Mouse (Mus musculus): ENCODE measurements around the gene Sumo3. TPM values are rescaled to one million over a fixed set of nuclear protein-coding genes. Genes with fewer than 3 reads are reported as not detected.

Sumo3 gene
- polyA plus RNA-seq, 1 experiment from 2014 or later, result 350 TPM

DNA sequence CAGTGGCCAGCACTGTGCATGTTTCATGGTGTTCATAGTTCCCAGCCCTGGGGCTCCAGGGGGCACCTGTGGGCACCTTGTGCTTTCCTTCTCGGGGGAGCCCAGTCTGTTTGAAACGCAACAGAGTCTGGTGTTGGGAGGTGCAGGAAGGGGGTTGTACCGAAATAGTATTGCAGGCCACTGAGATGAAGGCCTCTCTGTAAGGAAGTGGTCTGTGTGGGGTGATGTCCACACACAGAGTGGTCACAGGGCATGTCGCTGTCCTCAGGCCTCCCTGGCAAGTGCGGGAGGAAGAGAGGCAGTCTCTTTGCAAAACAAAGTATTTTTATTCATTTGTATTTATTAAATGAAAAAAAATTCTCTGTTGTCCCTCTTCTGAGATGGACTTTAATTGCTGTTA is 39.7 kb downstream of the Sumo3 start:
- no peak overlapping the region for H3K9ac ChIP-seq (ENCODE audit: low read depth, low read length)
- WGBS, result 90% methylated on average over 5 of the region's 5 CpGs
- H3K4me2 ChIP-seq (ENCODE audit: low read length), result no peak overlapping the region
- peaks cover 24% of the 10 kb centered on the region for H3K36me3 ChIP-seq (ENCODE audit: control insufficient read depth, insufficient read depth, low read length)
- no peaks in the 10 kb centered on the region for H3K4me1 ChIP-seq (ENCODE audit: control insufficient read depth, insufficient read depth, low read length)
- no peak overlapping the region for H3K27ac ChIP-seq (ENCODE audit: low read length)
- no peaks in the 10 kb centered on the region for H3K27me3 ChIP-seq (ENCODE audit: control insufficient read depth, insufficient read depth, low read depth, low read length)
- H3K9me3 ChIP-seq (replicated peaks; ENCODE audit: control insufficient read depth, low read length, poor library complexity, severe bottlenecking), result no peaks in the 10 kb centered on the region
- no peak for ATAC-seq
- no peak overlapping the region for H3K4me3 ChIP-seq (ENCODE audit: low read depth, low read length)

- Histone ChIP-seq H3K4me1 (ENCODE audit: control insufficient read depth, insufficient read depth, low read length) (no peaks in the 10 kb centered on the region), H3K9me3 (replicated peaks; ENCODE audit: control insufficient read depth, low read length, poor library complexity, severe bottlenecking) (no peaks in the 10 kb centered on the region), H3K4me3 (ENCODE audit: low read depth, low read length) (no peak overlapping the region), H3K4me2 (ENCODE audit: low read length) (no peak overlapping the region), H3K9ac (ENCODE audit: low read depth, low read length) (no peak overlapping the region), H3K27me3 (ENCODE audit: control insufficient read depth, insufficient read depth, low read depth, low read length) (no peaks in the 10 kb centered on the region), H3K36me3 (ENCODE audit: control insufficient read depth, insufficient read depth, low read length) (peaks cover 14% of the 10 kb centered on the region), H3K27ac (ENCODE audit: low read length) (no peak overlapping the region)
- 88% methylated on average over 1 of the region's 1 CpGs for WGBS
- no peak for ATAC-seq
These were observed 41.6 kb downstream of the Sumo3 start for GRCm38 (mm10) chr10:77647461-77647860.

- H3K4me1 ChIP-seq (ENCODE audit: control insufficient read depth, insufficient read depth, low read length), result no peaks in the 10 kb centered on the region
- peaks cover 14% of the 10 kb centered on the region for H3K36me3 ChIP-seq (ENCODE audit: control insufficient read depth, insufficient read depth, low read length)
- H3K9me3 ChIP-seq (replicated peaks; ENCODE audit: control insufficient read depth, low read length, poor library complexity, severe bottlenecking), result no peaks in the 10 kb centered on the region
- H3K9ac ChIP-seq (ENCODE audit: low read depth, low read length), result no peak overlapping the region
- no peak for ATAC-seq
- 82% methylated on average over 8 of the region's 8 CpGs for WGBS
- no peaks in the 10 kb centered on the region for H3K27me3 ChIP-seq (ENCODE audit: control insufficient read depth, insufficient read depth, low read depth, low read length)
- H3K4me2 ChIP-seq (ENCODE audit: low read length), result no peak overlapping the region
- no peak overlapping the region for H3K27ac ChIP-seq (ENCODE audit: low read length)
- H3K4me3 ChIP-seq (ENCODE audit: low read depth, low read length), result no peak overlapping the region
These were observed 42.0 kb downstream of the Sumo3 start for GRCm38 (mm10) chr10:77647901-77648300.

GRCm38 (mm10) chr10:77652046-77652445 is 46.1 kb downstream of the Sumo3 start:
- no peak overlapping the region for H3K4me2 ChIP-seq (ENCODE audit: low read length)
- 86% methylated on average over 9 of the region's 9 CpGs for WGBS
- no peaks in the 10 kb centered on the region for H3K9me3 ChIP-seq (replicated peaks; ENCODE audit: control insufficient read depth, low read length, poor library complexity, severe bottlenecking)
- no peak overlapping the region for H3K9ac ChIP-seq (ENCODE audit: low read depth, low read length)
- no peaks in the 10 kb centered on the region for H3K4me1 ChIP-seq (ENCODE audit: control insufficient read depth, insufficient read depth, low read length)
- H3K27ac ChIP-seq (ENCODE audit: low read length), result no peak overlapping the region
- H3K36me3 ChIP-seq (ENCODE audit: control insufficient read depth, insufficient read depth, low read length), result no peaks in the 10 kb centered on the region
- no peak overlapping the region for H3K4me3 ChIP-seq (ENCODE audit: low read depth, low read length)
- no peaks in the 10 kb centered on the region for H3K27me3 ChIP-seq (ENCODE audit: control insufficient read depth, insufficient read depth, low read depth, low read length)
- no peak for ATAC-seq

DNA sequence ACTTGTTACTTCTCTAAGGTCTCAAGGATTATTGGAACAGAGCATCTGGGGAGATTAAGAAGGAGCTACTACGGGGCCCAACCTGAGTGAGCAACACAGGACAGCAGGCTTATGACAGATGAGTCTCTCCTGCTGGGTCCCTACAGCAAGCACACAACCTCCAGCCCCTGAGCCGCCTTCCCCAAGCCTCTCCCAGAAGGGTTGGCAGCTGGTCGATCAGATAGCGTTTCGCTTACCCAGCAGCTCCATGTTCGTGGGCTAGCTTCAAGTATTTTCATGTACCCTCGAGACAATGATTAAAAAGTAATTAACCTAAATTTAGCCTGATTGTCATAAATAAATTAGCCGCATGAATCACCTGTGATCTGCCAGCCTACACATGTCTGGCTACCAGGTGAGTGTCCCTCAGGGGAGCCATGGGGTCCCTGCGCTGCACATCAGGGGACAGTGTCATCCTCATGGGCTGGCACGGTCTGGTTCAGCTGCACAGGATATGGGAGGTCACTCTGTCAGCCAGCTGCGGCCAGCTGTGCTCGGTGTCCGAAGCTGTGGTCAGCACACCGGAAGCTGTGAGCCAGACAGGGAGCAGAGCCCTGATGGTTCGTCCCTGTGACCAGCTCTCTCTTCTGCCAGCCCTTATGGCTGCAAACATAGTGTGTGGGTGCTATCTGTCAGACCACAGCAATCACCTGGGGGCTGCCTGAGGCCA is 52.5 kb downstream of the Sumo3 start:
- Histone ChIP-seq H3K4me2 (ENCODE audit: low read length) (no peak overlapping the region), H3K4me1 (ENCODE audit: control insufficient read depth, insufficient read depth, low read length) (no peaks in the 10 kb centered on the region), H3K27ac (ENCODE audit: low read length) (no peak overlapping the region), H3K27me3 (ENCODE audit: control insufficient read depth, insufficient read depth, low read depth, low read length) (no peaks in the 10 kb centered on the region), H3K36me3 (ENCODE audit: control insufficient read depth, insufficient read depth, low read length) (no peaks in the 10 kb centered on the region), H3K4me3 (ENCODE audit: low read depth, low read length) (no peak overlapping the region), H3K9ac (ENCODE audit: low read depth, low read length) (no peak overlapping the region), H3K9me3 (replicated peaks; ENCODE audit: control insufficient read depth, low read length, poor library complexity, severe bottlenecking) (no peaks in the 10 kb centered on the region)
- WGBS, result 75% methylated on average over 15 of the region's 15 CpGs
- ATAC-seq, result no peak

DNA sequence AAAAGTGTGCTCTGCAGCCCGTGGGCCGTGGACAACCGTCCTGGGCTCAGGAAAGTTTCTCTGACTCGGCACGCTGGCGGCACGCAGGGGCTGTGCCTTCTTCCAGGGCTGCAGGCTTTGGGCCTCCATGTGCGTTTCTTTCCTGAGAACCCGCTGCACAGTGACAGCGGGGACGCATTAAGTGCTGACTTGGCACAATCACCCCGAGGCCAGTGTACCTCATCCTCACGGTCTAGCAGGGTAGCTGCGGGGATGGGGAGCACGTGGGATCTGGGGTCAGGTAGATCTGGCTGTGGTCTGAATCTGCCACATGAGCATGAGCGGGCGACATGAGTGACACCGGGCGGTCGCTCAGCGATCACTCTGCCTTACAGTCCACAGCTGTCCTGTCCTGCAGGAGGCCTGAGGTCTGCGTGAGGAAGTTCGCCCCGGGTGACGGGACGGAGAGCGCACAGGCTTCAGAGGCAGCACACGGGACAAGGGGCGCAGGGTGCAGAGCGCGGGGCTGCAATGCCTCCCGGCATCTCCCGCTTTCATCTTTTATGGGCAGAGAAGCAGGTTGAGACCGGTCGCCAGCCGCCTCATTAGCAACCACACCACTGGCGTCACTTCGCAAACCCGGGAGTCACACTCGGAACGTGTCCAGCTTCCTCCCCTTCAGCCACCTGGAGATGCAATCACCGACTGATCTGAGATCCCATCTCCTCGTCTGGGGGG is 58.2 kb downstream of the Sumo3 start:
- no peaks in the 10 kb centered on the region for H3K9me3 ChIP-seq (replicated peaks; ENCODE audit: control insufficient read depth, low read length, poor library complexity, severe bottlenecking)
- no peak overlapping the region for H3K4me2 ChIP-seq (ENCODE audit: low read length)
- no peak for ATAC-seq
- no peak overlapping the region for H3K4me3 ChIP-seq (ENCODE audit: low read depth, low read length)
- WGBS, result 61% methylated on average over 43 of the region's 43 CpGs
- H3K4me1 ChIP-seq (ENCODE audit: control insufficient read depth, insufficient read depth, low read length), result no peaks in the 10 kb centered on the region
- H3K9ac ChIP-seq (ENCODE audit: low read depth, low read length), result no peak overlapping the region
- H3K27me3 ChIP-seq (ENCODE audit: control insufficient read depth, insufficient read depth, low read depth, low read length), result no peaks in the 10 kb centered on the region
- H3K27ac ChIP-seq (ENCODE audit: low read length), result no peak overlapping the region
- H3K36me3 ChIP-seq (ENCODE audit: control insufficient read depth, insufficient read depth, low read length), result no peaks in the 10 kb centered on the region

GRCm38 (mm10) chr10:77666342-77666741 is 60.4 kb downstream of the Sumo3 start:
- ATAC-seq, result no peak
- no peaks in the 10 kb centered on the region for H3K4me1 ChIP-seq (ENCODE audit: control insufficient read depth, insufficient read depth, low read length)
- no peaks in the 10 kb centered on the region for H3K36me3 ChIP-seq (ENCODE audit: control insufficient read depth, insufficient read depth, low read length)
- WGBS, result 78% methylated on average over 8 of the region's 8 CpGs
- H3K4me3 ChIP-seq (ENCODE audit: low read depth, low read length), result no peak overlapping the region
- H3K27ac ChIP-seq (ENCODE audit: low read length), result no peak overlapping the region
- H3K4me2 ChIP-seq (ENCODE audit: low read length), result no peak overlapping the region
- H3K27me3 ChIP-seq (ENCODE audit: control insufficient read depth, insufficient read depth, low read depth, low read length), result no peaks in the 10 kb centered on the region
- no peaks in the 10 kb centered on the region for H3K9me3 ChIP-seq (replicated peaks; ENCODE audit: control insufficient read depth, low read length, poor library complexity, severe bottlenecking)
- H3K9ac ChIP-seq (ENCODE audit: low read depth, low read length), result no peak overlapping the region

GRCm38 (mm10) chr10:77667402-77667801 is 61.5 kb downstream of the Sumo3 start:
- Histone ChIP-seq H3K9ac (ENCODE audit: low read depth, low read length) (no peak overlapping the region), H3K36me3 (ENCODE audit: control insufficient read depth, insufficient read depth, low read length) (no peaks in the 10 kb centered on the region), H3K9me3 (replicated peaks; ENCODE audit: control insufficient read depth, low read length, poor library complexity, severe bottlenecking) (no peaks in the 10 kb centered on the region), H3K4me3 (ENCODE audit: low read depth, low read length) (no peak overlapping the region), H3K4me2 (ENCODE audit: low read length) (no peak overlapping the region), H3K4me1 (ENCODE audit: control insufficient read depth, insufficient read depth, low read length) (no peaks in the 10 kb centered on the region), H3K27me3 (ENCODE audit: control insufficient read depth, insufficient read depth, low read depth, low read length) (no peaks in the 10 kb centered on the region), H3K27ac (ENCODE audit: low read length) (no peak overlapping the region)
- ATAC-seq, result no peak
- 86% methylated on average over 4 of the region's 4 CpGs for WGBS
